Mouse (Mus musculus): ENCODE data around the gene Serpinf1.
A peak's percentile ranks its signal among the peaks of the same experiment; 100 is the strongest.

The Serpinf1 gene

GRCm38 (mm10) chr11:75422013-75422792, at the start of gene Serpinf1:
TSS of gene Serpinf1 (minus strand) at chr11:75422701.
- H3K27me3 ChIP-seq (ENCODE audit: insufficient read depth, low read length): peaks cover 30% of the 10 kb centered on the region
- peaks cover 26% of the 10 kb centered on the region for H3K4me1 ChIP-seq (replicated peaks; ENCODE audit: low read depth, low read length)
- no peaks in the 10 kb centered on the region for H3K36me3 ChIP-seq (ENCODE audit: insufficient read depth, low read length)
- H3K9me3 ChIP-seq (ENCODE audit: low read length): no peaks in the 10 kb centered on the region
- H3K4me3 ChIP-seq (replicated peaks; ENCODE audit: low read length): peak within 1 kb of the TSS; percentile 17; the same call in 1 of the 2 replicates
- TF ChIP-seq NANOG (IDR thresholded peaks at IDR 0.05; ENCODE audit: borderline replicate concordance, low read length) (no peak), POU5F1 (IDR thresholded peaks at IDR 0.05; ENCODE audit: borderline replicate concordance, low read length) (no peak), CTCF (conservative IDR thresholded peaks at IDR 0.05; ENCODE audit: low read length) (no peak)

DNA sequence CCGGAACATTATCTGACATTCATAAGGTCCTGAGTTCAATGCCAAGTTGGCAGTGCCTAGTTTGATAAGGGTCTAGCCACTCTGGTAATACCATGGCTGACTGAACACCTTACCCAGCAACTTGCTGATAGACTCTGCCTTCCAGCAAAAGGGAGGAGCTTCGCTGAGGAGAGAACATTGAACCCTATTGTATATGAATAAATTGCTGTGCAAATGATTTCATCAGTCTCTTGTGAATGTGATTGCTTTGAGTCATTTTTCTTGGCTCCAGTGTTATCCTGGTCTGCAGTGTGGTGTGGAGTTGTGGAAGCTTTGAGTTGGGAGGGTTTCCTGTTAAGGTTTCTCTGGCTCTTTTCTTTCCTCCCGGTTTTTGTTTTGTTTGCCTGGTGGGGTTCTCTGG, 48.2 kb upstream of the Serpinf1 start:
- TF ChIP-seq NANOG (IDR thresholded peaks at IDR 0.05; ENCODE audit: borderline replicate concordance, low read length) (no peak), CTCF (conservative IDR thresholded peaks at IDR 0.05; ENCODE audit: low read length) (no peak), POU5F1 (IDR thresholded peaks at IDR 0.05; ENCODE audit: borderline replicate concordance, low read length) (no peak)
- Histone ChIP-seq H3K27me3 (ENCODE audit: insufficient read depth, low read length) (peaks cover 20% of the 10 kb centered on the region), H3K36me3 (ENCODE audit: insufficient read depth, low read length) (peaks cover 4% of the 10 kb centered on the region), H3K4me1 (replicated peaks; ENCODE audit: low read depth, low read length) (peaks cover 33% of the 10 kb centered on the region), H3K9me3 (ENCODE audit: low read length) (no peaks in the 10 kb centered on the region; the same call in 1 of the 2 replicates), H3K4me3 (replicated peaks; ENCODE audit: low read length) (no peak overlapping the region)

DNA sequence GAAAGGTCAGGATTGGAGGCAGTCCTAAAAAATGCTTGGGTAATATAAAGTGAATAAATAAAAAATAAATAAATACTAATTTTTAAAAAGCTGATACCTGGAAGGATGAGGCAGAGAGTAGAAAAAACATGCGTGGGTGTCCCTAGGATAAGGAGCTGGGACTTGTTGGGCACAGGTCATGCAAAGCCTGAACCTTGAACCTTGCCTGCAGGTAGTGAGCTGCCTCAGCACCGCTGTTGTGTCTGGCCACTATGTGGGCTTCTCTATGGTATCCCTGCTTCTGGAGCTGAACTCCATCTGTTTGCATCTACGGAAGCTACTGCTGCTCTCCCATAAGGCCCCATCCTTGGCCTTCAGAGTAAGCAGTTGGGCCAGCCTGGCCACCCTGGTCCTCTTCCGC, 46.8 kb upstream of the Serpinf1 start:
- H3K36me3 ChIP-seq (ENCODE audit: insufficient read depth, low read length): peaks cover 19% of the 10 kb centered on the region
- H3K9me3 ChIP-seq (ENCODE audit: low read length): no peaks in the 10 kb centered on the region
- H3K4me1 ChIP-seq (replicated peaks; ENCODE audit: low read depth, low read length): peaks cover 43% of the 10 kb centered on the region
- TF ChIP-seq POU5F1 (IDR thresholded peaks at IDR 0.05; ENCODE audit: borderline replicate concordance, low read length) (no peak), CTCF (conservative IDR thresholded peaks at IDR 0.05; ENCODE audit: low read length) (no peak), NANOG (IDR thresholded peaks at IDR 0.05; ENCODE audit: borderline replicate concordance, low read length) (no peak)
- no peak overlapping the region for H3K4me3 ChIP-seq (replicated peaks; ENCODE audit: low read length)
- peaks cover 20% of the 10 kb centered on the region for H3K27me3 ChIP-seq (ENCODE audit: insufficient read depth, low read length)

DNA sequence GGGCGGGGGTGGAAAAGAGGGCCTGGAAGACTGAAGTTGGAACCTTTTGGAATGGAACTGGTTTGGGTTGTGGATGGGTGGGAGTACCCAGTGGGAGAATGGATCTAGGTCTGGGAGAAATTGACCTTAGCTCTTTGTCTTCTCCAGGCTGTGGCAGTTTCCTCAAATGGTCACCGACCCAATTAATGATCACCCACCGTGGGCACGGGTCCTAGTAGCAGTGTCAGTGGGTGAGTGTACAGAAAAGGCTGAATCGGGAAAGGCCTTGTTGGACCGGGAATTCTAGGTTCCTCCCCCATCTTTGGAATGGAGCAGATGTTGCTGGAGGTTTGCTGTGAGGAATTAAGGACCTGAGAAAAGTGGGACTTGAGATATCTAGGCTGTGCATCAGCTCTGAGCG, 45.9 kb upstream of the Serpinf1 start:
- TF ChIP-seq POU5F1 (IDR thresholded peaks at IDR 0.05; ENCODE audit: borderline replicate concordance, low read length) (no peak), CTCF (conservative IDR thresholded peaks at IDR 0.05; ENCODE audit: low read length) (no peak), NANOG (IDR thresholded peaks at IDR 0.05; ENCODE audit: borderline replicate concordance, low read length) (no peak)
- peaks cover 27% of the 10 kb centered on the region for H3K36me3 ChIP-seq (ENCODE audit: insufficient read depth, low read length)

DNA sequence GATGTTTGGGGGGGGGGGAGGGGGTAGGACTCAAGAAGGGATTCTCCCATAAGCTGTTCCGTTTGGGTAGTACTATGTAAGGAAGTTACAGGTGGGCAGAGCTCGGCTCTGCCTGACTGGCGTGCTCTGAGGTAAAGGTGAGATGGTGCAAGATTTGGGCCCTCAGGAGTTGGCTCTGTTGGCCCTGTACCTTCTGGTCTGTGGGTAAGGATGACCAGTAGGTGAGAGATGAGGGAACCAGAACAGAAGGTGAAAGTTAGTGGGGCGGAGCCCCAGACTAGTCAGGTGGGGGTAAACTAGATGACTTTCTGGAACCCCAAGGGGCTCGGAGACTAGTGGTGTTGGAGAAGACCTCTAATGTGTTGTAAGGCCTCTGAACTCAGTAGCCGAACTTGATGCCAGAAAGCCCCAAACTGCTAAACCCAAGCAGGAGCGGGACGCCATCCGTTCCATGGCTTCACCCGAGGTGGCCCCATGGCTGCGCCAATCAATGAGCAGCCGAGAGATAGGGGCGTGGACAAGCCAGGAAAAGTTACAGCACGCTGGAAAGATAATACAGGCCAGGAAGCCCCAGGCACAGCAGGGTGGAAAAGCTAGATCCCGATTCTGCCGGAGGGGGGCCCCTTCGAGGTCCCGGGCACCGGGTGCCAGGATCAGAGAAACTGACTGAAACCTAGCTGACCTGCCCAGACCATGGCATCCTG, 45.2 kb upstream of the Serpinf1 start:
- Histone ChIP-seq H3K36me3 (ENCODE audit: insufficient read depth, low read length) (peaks cover 27% of the 10 kb centered on the region), H3K27me3 (ENCODE audit: insufficient read depth, low read length) (peaks cover 17% of the 10 kb centered on the region), H3K4me1 (replicated peaks; ENCODE audit: low read depth, low read length) (peaks cover 47% of the 10 kb centered on the region), H3K9me3 (ENCODE audit: low read length) (no peaks in the 10 kb centered on the region), H3K4me3 (replicated peaks; ENCODE audit: low read length) (peak overlapping the region; percentile 79)
- TF ChIP-seq POU5F1 (IDR thresholded peaks at IDR 0.05; ENCODE audit: borderline replicate concordance, low read length) (no peak), NANOG (IDR thresholded peaks at IDR 0.05; ENCODE audit: borderline replicate concordance, low read length) (no peak), CTCF (conservative IDR thresholded peaks at IDR 0.05; ENCODE audit: low read length) (no peak)

More for the DNA sequence above, 45.9 kb upstream of the Serpinf1 start:
- Histone ChIP-seq H3K9me3 (ENCODE audit: low read length) (no peaks in the 10 kb centered on the region), H3K27me3 (ENCODE audit: insufficient read depth, low read length) (peaks cover 20% of the 10 kb centered on the region), H3K4me3 (replicated peaks; ENCODE audit: low read length) (peak overlapping the region; percentile 79), H3K4me1 (replicated peaks; ENCODE audit: low read depth, low read length) (peaks cover 46% of the 10 kb centered on the region)

DNA sequence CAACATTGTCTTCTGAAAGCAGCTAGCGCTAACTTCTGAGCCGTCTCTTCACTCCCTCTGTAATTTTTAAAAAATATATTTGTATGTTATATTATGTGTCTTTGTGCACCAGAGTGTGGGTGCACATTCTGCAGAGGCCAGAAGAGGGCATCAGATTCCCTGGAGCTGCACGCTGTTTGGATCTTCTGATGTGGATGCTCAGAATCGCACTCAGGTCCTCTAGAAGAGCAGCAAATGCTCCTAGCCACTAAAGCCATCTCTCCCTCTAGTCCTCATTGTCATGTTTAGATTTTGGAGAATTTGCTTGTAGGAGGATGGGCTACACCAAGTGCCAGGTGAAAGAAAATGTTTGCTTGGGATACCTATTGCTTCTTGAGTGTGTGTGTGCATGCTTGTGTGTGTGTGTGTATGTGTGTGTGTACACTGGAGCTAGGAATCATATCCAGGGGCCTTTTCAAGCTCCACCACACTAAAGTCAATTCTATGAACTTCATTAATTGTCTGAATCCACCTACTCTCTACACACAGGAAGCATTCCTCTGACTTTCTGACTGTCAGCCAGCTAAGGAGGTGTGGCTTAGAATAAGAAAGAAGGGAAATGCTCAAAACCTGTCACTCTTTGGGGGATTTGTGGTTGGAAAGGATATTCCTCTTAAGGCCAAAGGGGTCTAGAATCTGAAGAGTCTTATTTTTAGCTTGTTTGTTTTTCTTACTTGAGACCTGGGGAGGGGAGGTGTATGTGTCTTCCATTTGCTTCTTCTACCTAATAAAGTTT, 44.4 kb upstream of the Serpinf1 start:
- Histone ChIP-seq H3K4me3 (replicated peaks; ENCODE audit: low read length) (no peak overlapping the region), H3K27me3 (ENCODE audit: insufficient read depth, low read length) (peaks cover 17% of the 10 kb centered on the region), H3K9me3 (ENCODE audit: low read length) (no peaks in the 10 kb centered on the region), H3K4me1 (replicated peaks; ENCODE audit: low read depth, low read length) (peaks cover 50% of the 10 kb centered on the region), H3K36me3 (ENCODE audit: insufficient read depth, low read length) (peaks cover 27% of the 10 kb centered on the region)
- no peak for TF ChIP-seq POU5F1 (IDR thresholded peaks at IDR 0.05; ENCODE audit: borderline replicate concordance, low read length)
- TF ChIP-seq CTCF (conservative IDR thresholded peaks at IDR 0.05; ENCODE audit: low read length): peak; percentile 24; the same call in 1 of the 2 replicates

GRCm38 (mm10) chr11:75465051-75465450, 42.5 kb upstream of the Serpinf1 start:
- no peak for TF ChIP-seq NANOG (IDR thresholded peaks at IDR 0.05; ENCODE audit: borderline replicate concordance, low read length)
- no peak for TF ChIP-seq CTCF (conservative IDR thresholded peaks at IDR 0.05; ENCODE audit: low read length)
- no peak for TF ChIP-seq POU5F1 (IDR thresholded peaks at IDR 0.05; ENCODE audit: borderline replicate concordance, low read length)
- Histone ChIP-seq H3K27me3 (ENCODE audit: insufficient read depth, low read length) (peaks cover 17% of the 10 kb centered on the region), H3K4me3 (replicated peaks; ENCODE audit: low read length) (no peak overlapping the region), H3K36me3 (ENCODE audit: insufficient read depth, low read length) (peaks cover 27% of the 10 kb centered on the region), H3K9me3 (ENCODE audit: low read length) (no peaks in the 10 kb centered on the region), H3K4me1 (replicated peaks; ENCODE audit: low read depth, low read length) (peaks cover 53% of the 10 kb centered on the region)

DNA sequence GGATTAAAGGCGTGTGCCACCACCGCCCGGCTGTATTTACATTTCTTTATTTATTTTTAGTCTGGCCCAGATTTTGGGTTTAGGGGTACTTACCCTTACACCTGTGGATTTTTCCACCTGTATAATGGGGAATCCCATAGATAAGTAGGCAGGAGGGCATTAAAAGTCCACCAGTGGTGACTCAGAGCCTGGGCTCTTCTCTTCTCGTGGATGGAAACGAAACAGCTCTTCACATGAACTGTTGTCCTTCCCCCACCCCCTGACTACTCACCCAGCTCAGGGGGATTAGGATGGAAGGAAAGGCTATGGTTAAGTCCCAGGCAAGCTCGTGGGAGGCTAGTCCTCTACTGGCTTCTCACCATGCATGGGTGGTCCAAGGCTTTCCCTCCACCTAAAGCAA, 41.9 kb upstream of the Serpinf1 start:
- TF ChIP-seq NANOG (IDR thresholded peaks at IDR 0.05; ENCODE audit: borderline replicate concordance, low read length) (no peak), CTCF (conservative IDR thresholded peaks at IDR 0.05; ENCODE audit: low read length) (no peak), POU5F1 (IDR thresholded peaks at IDR 0.05; ENCODE audit: borderline replicate concordance, low read length) (no peak)
- Histone ChIP-seq H3K9me3 (ENCODE audit: low read length) (no peaks in the 10 kb centered on the region), H3K4me1 (replicated peaks; ENCODE audit: low read depth, low read length) (peaks cover 60% of the 10 kb centered on the region)

More for the DNA sequence above, 41.9 kb upstream of the Serpinf1 start:
- H3K4me3 ChIP-seq (replicated peaks; ENCODE audit: low read length): no peak overlapping the region
- H3K36me3 ChIP-seq (ENCODE audit: insufficient read depth, low read length): peaks cover 27% of the 10 kb centered on the region
- peaks cover 13% of the 10 kb centered on the region for H3K27me3 ChIP-seq (ENCODE audit: insufficient read depth, low read length)
